Mouse (Mus musculus) MEL (cell line): ENCODE measurements around the gene Clec4n.

Source experiments
- CHD1 ChIP-seq: IDR thresholded peaks from 2 replicates; pipeline ENCODE4 v1.6.1; 2012; ENCODE audit warnings: low read depth, mild to moderate bottlenecking, inconsistent platforms, low read length, improper control_type of control experiment
- CTCF ChIP-seq, 3 experiments: IDR thresholded peaks in 2 of 3; conservative IDR thresholded peaks in 1 of 3; 2 replicates each; pipeline ENCODE4 v1.5.1; 2011 to 2012; ENCODE audit warnings: low read length in 3 of 3, low read depth in 2 of 3, mild to moderate bottlenecking in 2 of 3, improper control_type of control experiment in 1 of 3, inconsistent platforms in 1 of 3, mixed read lengths in 1 of 3, moderate library complexity in 1 of 3; ENCODE audit not compliant: control insufficient read depth in 1 of 3, insufficient read depth in 1 of 3, poor library complexity in 1 of 3, severe bottlenecking in 1 of 3
- EP300 ChIP-seq, 2 experiments: IDR thresholded peaks; 2 replicates each; pipeline ENCODE4 v1.6.1; 2011; ENCODE audit warnings: improper control_type of control experiment in 2 of 2, low read length in 2 of 2, low read depth in 1 of 2, mild to moderate bottlenecking in 1 of 2
- ETS1 ChIP-seq: IDR thresholded peaks from 2 replicates; pipeline ENCODE4 v1.6.1; 2012; ENCODE audit warnings: low read depth, mild to moderate bottlenecking, inconsistent platforms, low read length, improper control_type of control experiment, moderate library complexity
- JUND ChIP-seq: IDR thresholded peaks from 2 replicates; pipeline ENCODE4 v1.6.1; 2011; ENCODE audit warnings: low read depth, mild to moderate bottlenecking, improper control_type of control experiment, low read length
- MAFK ChIP-seq: IDR thresholded peaks from 2 replicates; pipeline ENCODE4 v1.6.1; 2011; ENCODE audit warnings: low read depth, mild to moderate bottlenecking, low read length, improper control_type of control experiment, borderline replicate concordance
- MAZ ChIP-seq: IDR thresholded peaks from 2 replicates; pipeline ENCODE4 v1.6.1; 2012; ENCODE audit warnings: low read depth, mild to moderate bottlenecking, inconsistent platforms, low read length, improper control_type of control experiment
- POLR2A ChIP-seq, 2 experiments: IDR thresholded peaks; 2 replicates each; pipeline ENCODE4 v1.6.1; 2011 to 2012; ENCODE audit warnings: low read length in 2 of 2, mild to moderate bottlenecking in 2 of 2, control low read depth in 1 of 2, improper control_type of control experiment in 1 of 2, low read depth in 1 of 2, moderate library complexity in 1 of 2; ENCODE audit not compliant: control insufficient read depth in 1 of 2, insufficient read depth in 1 of 2, poor library complexity in 1 of 2
- POLR2AphosphoS5 ChIP-seq: IDR thresholded peaks from 2 replicates; pipeline ENCODE4 v1.6.1; 2012; ENCODE audit warnings: low read depth, borderline replicate concordance, mild to moderate bottlenecking, inconsistent platforms, low read length, moderate library complexity, mixed read lengths
- ZC3H11A ChIP-seq: IDR thresholded peaks from 2 replicates; pipeline ENCODE4 v1.6.1; 2012; ENCODE audit warnings: low read depth, mild to moderate bottlenecking, inconsistent platforms, low read length, improper control_type of control experiment

- no peak for TF ChIP-seq POLR2AphosphoS5
- peak in 2 of 3 experiments; percentile 37 to 65; a peak in 4 of 6 replicates for TF ChIP-seq CTCF (IDR thresholded peaks at IDR 0.05 in 2 of 3, conservative IDR thresholded peaks at IDR 0.05 in 1 of 3; ENCODE audit: control insufficient read depth in 1 of 3, insufficient read depth in 1 of 3, low read depth in 2 of 3, low read length in 3 of 3, poor library complexity in 1 of 3, severe bottlenecking in 1 of 3)
- no peak for TF ChIP-seq MAFK
- TF ChIP-seq POLR2A (IDR thresholded peaks at IDR 0.05; ENCODE audit: control insufficient read depth in 1 of 2, insufficient read depth in 1 of 2, low read depth in 1 of 2, low read length in 2 of 2, poor library complexity in 1 of 2) = no peak
- TF ChIP-seq ETS1 = no peak
- TF ChIP-seq CHD1 = no peak
- TF ChIP-seq ZC3H11A = peak; percentile 40
- TF ChIP-seq JUND = no peak
- no peak for TF ChIP-seq MAZ
- TF ChIP-seq EP300 (IDR thresholded peaks at IDR 0.05; ENCODE audit: low read depth in 1 of 2, low read length in 2 of 2) = no peak
Observed at GRCm38 (mm10) chr6:123258946-123259345, 29.3 kb downstream of the Clec4n start.
